Mouse (Mus musculus) midbrain, embryonic 16.5 days (tissue): ENCODE data around the gene Upf2. TPM values are rescaled to one million over a fixed set of nuclear protein-coding genes. Genes with fewer than 3 reads are reported as not detected.
"Not testable (repeated sequence)": the region's sequence is repeated elsewhere in the genome, so short reads cannot be mapped to it uniquely, and the experiment has no call there.

Source experiments
- ATAC-seq: fragments of 200-750 bp; cut with Nextera tagmentation; 2 replicates; pipeline ENCODE4 v1.8.0; 2017; ENCODE audit warnings: moderate TSS enrichment
- H3K27ac ChIP-seq: fragments of 300-500 bp; sonication (generic); 2 replicates; pipeline ENCODE4 v1.5.1; 2014; ENCODE audit warnings: mild to moderate bottlenecking, low read length, mixed read lengths
- H3K27me3 ChIP-seq: fragments of 300-500 bp; sonication (generic); 2 replicates; pipeline ENCODE4 v1.6.1; 2014; ENCODE audit warnings: low read depth, low read length, mixed read lengths; ENCODE audit not compliant: control insufficient read depth, insufficient read depth
- H3K36me3 ChIP-seq: fragments of 300-500 bp; sonication (generic); 2 replicates; pipeline ENCODE4 v1.6.1; 2014; ENCODE audit warnings: mild to moderate bottlenecking, low read length, moderate library complexity, mixed read lengths; ENCODE audit not compliant: control insufficient read depth, insufficient read depth
- H3K4me1 ChIP-seq: fragments of 300-500 bp; sonication (generic); 2 replicates; pipeline ENCODE4 v1.6.1; 2014; ENCODE audit warnings: mild to moderate bottlenecking, low read length, mixed read lengths; ENCODE audit not compliant: control insufficient read depth, insufficient read depth
- H3K4me2 ChIP-seq: fragments of 300-500 bp; sonication (generic); 2 replicates; pipeline ENCODE4 v1.6.1; 2014; ENCODE audit warnings: mild to moderate bottlenecking, low read length, mixed read lengths
- H3K4me3 ChIP-seq: fragments of 300-500 bp; sonication (generic); 2 replicates; pipeline ENCODE4 v1.5.1; 2014; ENCODE audit warnings: low read depth, mild to moderate bottlenecking, low read length, moderate library complexity, mixed read lengths
- H3K9ac ChIP-seq: fragments of 300-500 bp; sonication (generic); 2 replicates; pipeline ENCODE4 v1.6.1; 2014; ENCODE audit warnings: low read depth, low read length, mixed read lengths
- H3K9me3 ChIP-seq: fragments of 300-500 bp; sonication (generic); replicated peaks from 2 replicates; pipeline ENCODE4 v1.6.1; 2014; ENCODE audit warnings: mild to moderate bottlenecking, low read length, mixed read lengths; ENCODE audit not compliant: control insufficient read depth, poor library complexity, severe bottlenecking
- WGBS: fragments of 180-500 bp; shearing (Covaris S2); extraction: QIAGEN DNeasy Blood & Tissue Kit; methylation state at CpG from one replicate; pipeline ENCODE4 v1.1.7; 2014; 5-methylcytosine and 5-hydroxymethylcytosine counted together
- polyA plus RNA-seq: library from polyadenylated mRNA; unstranded; fragments of >200 nt; fragmentation: Nextera tagmentation; extraction: Ambion mirVana; gene quantifications from 2 replicates; pipeline ENCODE4 v1.2.1, GENCODE M21; 2015

Gene Upf2
- polyA plus RNA-seq, 1 experiment from 2014 or later: 8.0 TPM

- no peak for ATAC-seq
- no peaks in the 10 kb centered on the region for H3K27me3 ChIP-seq
- H3K27ac ChIP-seq: no peak overlapping the region
- H3K4me2 ChIP-seq: no peak overlapping the region
- H3K9me3 ChIP-seq: no peaks in the 10 kb centered on the region
- WGBS: 73% methylated on average over 2 of the region's 2 CpGs
- H3K9ac ChIP-seq: no peak overlapping the region
- H3K36me3 ChIP-seq: peaks cover 19% of the 10 kb centered on the region
- no peak overlapping the region for H3K4me3 ChIP-seq
- H3K4me1 ChIP-seq: no peaks in the 10 kb centered on the region
Measured at GRCm38 (mm10) chr2:5962265-5962664, 11.0 kb downstream of the Upf2 start.

GRCm38 (mm10) chr2:5963729-5964128 lies 12.5 kb downstream of the Upf2 start:
- H3K36me3 ChIP-seq, H3K27ac ChIP-seq, H3K4me1 ChIP-seq, ATAC-seq, H3K4me2 ChIP-seq, H3K9ac ChIP-seq, H3K27me3 ChIP-seq, H3K9me3 ChIP-seq, H3K4me3 ChIP-seq: not testable (repeated sequence)
- 93% methylated on average over 4 of the region's 4 CpGs for whole genome bisulfite sequencing

GRCm38 (mm10) chr2:5965972-5966371 lies 14.7 kb downstream of the Upf2 start:
- 98% methylated on average over 3 of the region's 3 CpGs for WGBS
- Histone ChIP-seq H3K4me1 (no peaks in the 10 kb centered on the region), H3K9me3 (no peaks in the 10 kb centered on the region), H3K4me2 (no peak overlapping the region), H3K4me3 (no peak overlapping the region), H3K36me3 (peaks cover 6% of the 10 kb centered on the region; the same call in 1 of the 2 replicates), H3K9ac (no peak overlapping the region), H3K27ac (no peak overlapping the region), H3K27me3 (no peaks in the 10 kb centered on the region)
- ATAC-seq: no peak

GRCm38 (mm10) chr2:5970629-5971028 lies 19.4 kb downstream of the Upf2 start:
- 92% methylated on average over 3 of the region's 3 CpGs for WGBS
- not testable (repeated sequence) for H3K27ac ChIP-seq, H3K4me3 ChIP-seq, H3K9ac ChIP-seq, H3K4me2 ChIP-seq, H3K36me3 ChIP-seq, H3K9me3 ChIP-seq, H3K27me3 ChIP-seq, ATAC-seq, H3K4me1 ChIP-seq

GRCm38 (mm10) chr2:5977532-5977931 lies 26.3 kb downstream of the Upf2 start:
- Histone ChIP-seq H3K27me3 (no peaks in the 10 kb centered on the region), H3K4me3 (no peak overlapping the region), H3K27ac (no peak overlapping the region), H3K9ac (no peak overlapping the region), H3K9me3 (no peaks in the 10 kb centered on the region), H3K4me1 (no peaks in the 10 kb centered on the region), H3K4me2 (no peak overlapping the region), H3K36me3 (peaks cover 15% of the 10 kb centered on the region)
- WGBS: 97% methylated on average over 4 of the region's 4 CpGs
- no peak for ATAC-seq

- H3K27me3 ChIP-seq: no peaks in the 10 kb centered on the region
- peaks cover 2% of the 10 kb centered on the region; the same call in 1 of the 2 replicates for H3K36me3 ChIP-seq
- H3K4me1 ChIP-seq: no peaks in the 10 kb centered on the region
- H3K9ac ChIP-seq: no peak overlapping the region
- WGBS: 15% methylated on average over 5 of the region's 5 CpGs
- no peak overlapping the region for H3K27ac ChIP-seq
- no peak overlapping the region for H3K4me2 ChIP-seq
- ATAC-seq: no peak
- H3K9me3 ChIP-seq: no peaks in the 10 kb centered on the region
- no peak overlapping the region for H3K4me3 ChIP-seq
Measured at GRCm38 (mm10) chr2:5995538-5995937, 44.3 kb downstream of the Upf2 start.

- Histone ChIP-seq H3K27me3 (no peaks in the 10 kb centered on the region), H3K27ac (no peak overlapping the region), H3K4me2 (no peak overlapping the region), H3K4me3 (no peak overlapping the region), H3K36me3 (no peaks in the 10 kb centered on the region), H3K9ac (no peak overlapping the region), H3K9me3 (no peaks in the 10 kb centered on the region), H3K4me1 (no peaks in the 10 kb centered on the region; the same call in 1 of the 2 replicates)
- 86% methylated on average over 3 of the region's 3 CpGs for WGBS
- ATAC-seq: no peak
Measured at GRCm38 (mm10) chr2:6003949-6004348, 52.7 kb downstream of the Upf2 start.

- H3K9me3 ChIP-seq: no peaks in the 10 kb centered on the region
- H3K4me2 ChIP-seq: no peak overlapping the region
- H3K4me1 ChIP-seq: no peaks in the 10 kb centered on the region
- no peaks in the 10 kb centered on the region for H3K27me3 ChIP-seq
- H3K36me3 ChIP-seq: peaks cover 10% of the 10 kb centered on the region; the same call in 1 of the 2 replicates
- H3K27ac ChIP-seq: no peak overlapping the region
- WGBS: 89% methylated on average over 5 of the region's 5 CpGs
- no peak for ATAC-seq
- H3K4me3 ChIP-seq: no peak overlapping the region
- H3K9ac ChIP-seq: no peak overlapping the region
Measured at GRCm38 (mm10) chr2:6014532-6014931, 63.3 kb downstream of the Upf2 start.

GRCm38 (mm10) chr2:6015182-6015581 lies 63.9 kb downstream of the Upf2 start:
- H3K36me3 ChIP-seq: peaks cover 15% of the 10 kb centered on the region; the same call in 1 of the 2 replicates
- H3K4me2 ChIP-seq, H3K27ac ChIP-seq, H3K4me3 ChIP-seq, H3K27me3 ChIP-seq, H3K4me1 ChIP-seq, H3K9me3 ChIP-seq, H3K9ac ChIP-seq, ATAC-seq: not testable (repeated sequence)
- WGBS: 93% methylated on average over 6 of the region's 6 CpGs

GRCm38 (mm10) chr2:6020570-6020969 lies 69.3 kb downstream of the Upf2 start:
- peaks cover 11% of the 10 kb centered on the region for H3K36me3 ChIP-seq
- no peaks in the 10 kb centered on the region for H3K4me1 ChIP-seq
- H3K27ac ChIP-seq: no peak overlapping the region
- no peaks in the 10 kb centered on the region for H3K27me3 ChIP-seq
- no peak for ATAC-seq
- no peak overlapping the region for H3K4me2 ChIP-seq
- no peak overlapping the region for H3K9ac ChIP-seq
- H3K9me3 ChIP-seq: no peaks in the 10 kb centered on the region
- no peak overlapping the region for H3K4me3 ChIP-seq
